Mouse (Mus musculus) myocyte (in vitro differentiated cells): ENCODE results near the gene Hmgxb4.

Experiments
- E2F4 ChIP-seq: IDR thresholded peaks from one replicate; pipeline ENCODE4 v1.6.1; 2011; ENCODE audit warnings: mild to moderate bottlenecking, control low read depth, moderate library complexity; ENCODE audit not compliant: insufficient read depth
- MAX ChIP-seq: IDR thresholded peaks from one replicate; pipeline ENCODE4 v1.6.1; 2011; ENCODE audit warnings: low read depth, mild to moderate bottlenecking, control low read depth
- MYOG ChIP-seq, 3 experiments: IDR thresholded peaks; one replicate each; pipeline ENCODE4 v1.6.1; 2011; ENCODE audit warnings: control low read depth in 2 of 3, low read depth in 2 of 3, mild to moderate bottlenecking in 2 of 3; ENCODE audit not compliant: insufficient read length in 2 of 3, control insufficient read depth in 1 of 3, insufficient read depth in 1 of 3
- POLR2A ChIP-seq: IDR thresholded peaks from one replicate; pipeline ENCODE4 v1.6.1; 2011; ENCODE audit warnings: low read depth, mild to moderate bottlenecking, control low read depth, moderate library complexity; ENCODE audit not compliant: insufficient read length
- SRF ChIP-seq: IDR thresholded peaks from one replicate; pipeline ENCODE4 v1.6.1; 2011; ENCODE audit warnings: low read depth; ENCODE audit not compliant: control insufficient read depth, insufficient read length
- TCF12 ChIP-seq: IDR thresholded peaks from one replicate; pipeline ENCODE4 v1.6.1; 2011; ENCODE audit warnings: mild to moderate bottlenecking, control low read depth; ENCODE audit not compliant: poor library complexity, insufficient read depth, severe bottlenecking
- TCF3 ChIP-seq: IDR thresholded peaks from one replicate; pipeline ENCODE4 v1.6.1; 2011; ENCODE audit warnings: low read depth, control low read depth; ENCODE audit not compliant: insufficient read length
- USF1 ChIP-seq: IDR thresholded peaks from one replicate; pipeline ENCODE4 v1.6.1; 2011; ENCODE audit warnings: low read depth, mild to moderate bottlenecking, control low read depth, moderate library complexity

- TF ChIP-seq POLR2A: no peak
- no peak for TF ChIP-seq USF1
- TF ChIP-seq SRF: no peak
- no peak for TF ChIP-seq MYOG (IDR thresholded peaks at IDR 0.05; ENCODE audit: control insufficient read depth in 1 of 3, insufficient read depth in 1 of 3, insufficient read length in 2 of 3, low read depth in 2 of 3)
- no peak for TF ChIP-seq TCF12
- no peak for TF ChIP-seq E2F4
- TF ChIP-seq MAX: no peak
- TF ChIP-seq TCF3: no peak
These were observed 67.7 kb downstream of the Hmgxb4 start for GRCm38 (mm10) chr8:75060815-75061214.
